ENCODE assay signal across 8 mouse cellular contexts in the genomic region with DNA sequence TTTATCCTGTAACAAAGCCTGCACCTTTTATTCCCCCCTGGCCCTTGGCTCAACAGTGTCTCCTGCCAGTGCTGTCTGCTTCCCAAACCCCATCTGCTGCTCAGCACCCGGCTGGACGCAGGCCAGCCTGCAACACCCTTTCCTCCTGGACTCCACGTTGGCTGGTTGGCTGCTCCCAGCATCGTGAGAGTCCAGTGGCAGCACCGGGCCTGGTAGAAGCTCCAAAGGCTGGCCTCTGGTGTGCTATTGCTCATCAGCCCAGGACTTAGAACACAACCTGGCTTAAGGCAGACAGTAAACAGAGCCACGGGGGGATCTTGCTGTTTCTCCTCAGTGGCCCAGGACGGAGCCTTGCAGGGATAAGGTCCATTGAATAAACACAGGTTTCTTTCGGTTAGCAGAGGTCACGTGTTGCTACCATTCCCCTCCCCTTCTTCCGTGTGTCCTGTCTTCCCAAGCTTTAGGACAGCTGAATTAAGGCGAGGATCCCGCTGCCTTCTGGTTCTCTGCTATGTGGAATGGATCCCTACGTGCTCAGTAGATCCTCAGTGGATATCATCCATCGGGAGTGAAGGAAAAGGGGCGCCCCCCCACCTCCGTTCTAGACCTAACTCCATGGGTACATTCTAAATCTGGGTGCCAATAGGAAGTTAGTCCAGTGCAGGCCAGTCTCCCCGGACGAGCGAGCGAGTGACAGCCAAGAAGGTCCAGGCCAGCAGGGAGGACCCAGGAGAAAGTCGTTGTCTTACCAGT. TPM values are rescaled to one million over a fixed set of nuclear protein-coding genes. Genes with fewer than 3 reads are reported as not detected.
DNase-seq lines count a peak whose midpoint lies in the region; ATAC-seq and TF ChIP-seq lines count a peak whose summit lies in the region.

No protein-coding gene starts in this region.

- DNase-seq in left cerebral cortex, adult 2 months (ENCODE audit: extremely low spot score in 1 of 2, low spot score in 2 of 2) = no peak
- DNase-seq in left cerebral cortex, adult 11 months (ENCODE audit: low spot score) = no peak
- DNase-seq in fibroblast of lung, adult 2 months (ENCODE audit: low read depth) = peak; percentile 65
- DNase-seq in hindbrain, embryonic 14.5 days (ENCODE audit: low spot score) = no peak
- peak; percentile 57 for DNase-seq in lung, embryonic 14.5 days
- DNase-seq in urinary bladder, postnatal 10 days (ENCODE audit: low spot score) = no peak
- DNase-seq in spleen, postnatal 4 days (ENCODE audit: low spot score in 2 of 2) = no peak
- DNase-seq in layer of hippocampus, adult 18-20 months (ENCODE audit: low spot score in 2 of 2) = no peak

- ATAC-seq in hindbrain, embryonic 14.5 days (ENCODE audit: low FRiP score) = no peak
- 0 out of 2 replicates have a peak, but pooled peaks have one; percentile 29 for ATAC-seq in lung, embryonic 14.5 days (ENCODE audit: insufficient read depth)

- H3K4me3 ChIP-seq in left cerebral cortex, adult 2 months = no peak overlapping the region
- H3K4me3 ChIP-seq in hindbrain, embryonic 14.5 days (replicated peaks; ENCODE audit: low read length) = no peak overlapping the region
- no peak overlapping the region for H3K4me3 ChIP-seq in lung, embryonic 14.5 days (ENCODE audit: low read depth, low read length)

- peaks cover 19% of the 10 kb centered on the region for H3K36me3 ChIP-seq in hindbrain, embryonic 14.5 days (replicated peaks; ENCODE audit: control insufficient read depth, insufficient read depth)
- H3K36me3 ChIP-seq in lung, embryonic 14.5 days (ENCODE audit: insufficient read depth) = peaks cover 27% of the 10 kb centered on the region

- no peak overlapping the region for H3K4me2 ChIP-seq in hindbrain, embryonic 14.5 days (replicated peaks)
- H3K4me2 ChIP-seq in lung, embryonic 14.5 days = peak overlapping the region; percentile 22; the same call in 1 of the 2 replicates

- WGBS in hindbrain, embryonic 14.5 days = 52% methylated on average over 21 of the region's 21 CpGs
- 37% methylated on average over 21 of the region's 21 CpGs for WGBS in lung, embryonic 14.5 days

- no peaks in the 10 kb centered on the region for H3K27me3 ChIP-seq in hindbrain, embryonic 14.5 days (ENCODE audit: control insufficient read depth, insufficient read depth, low read length)
- H3K27me3 ChIP-seq in lung, embryonic 14.5 days (ENCODE audit: insufficient read depth, low read length) = no peaks in the 10 kb centered on the region

- intact Hi-C loops in left cerebral cortex, adult 2 months (cut with DNase I) = no loop called here

- no peak for TF ChIP-seq CTCF in left cerebral cortex, adult 2 months (IDR thresholded peaks at IDR 0.05)
- no peak for TF ChIP-seq CTCF in lung, embryonic 14.5 days (IDR thresholded peaks at IDR 0.05; ENCODE audit: low read depth)

- peaks cover 31% of the 10 kb centered on the region for H3K4me1 ChIP-seq in hindbrain, embryonic 14.5 days (replicated peaks; ENCODE audit: control insufficient read depth, insufficient read depth, low read length)
- peaks cover 12% of the 10 kb centered on the region for H3K4me1 ChIP-seq in lung, embryonic 14.5 days (ENCODE audit: insufficient read depth)

- H3K9me3 ChIP-seq in hindbrain, embryonic 14.5 days (ENCODE audit: control insufficient read depth, low read length) = no peaks in the 10 kb centered on the region
- H3K9me3 ChIP-seq in lung, embryonic 14.5 days (ENCODE audit: low read depth, low read length) = no peaks in the 10 kb centered on the region

- H3K27ac ChIP-seq in left cerebral cortex, adult 2 months = peak overlapping the region; percentile 67
- peak overlapping the region; percentile 75; the same call in 1 of the 2 replicates for H3K27ac ChIP-seq in hindbrain, embryonic 14.5 days
- peak overlapping the region; percentile 14; the same call in 1 of the 2 replicates for H3K27ac ChIP-seq in lung, embryonic 14.5 days (ENCODE audit: low read depth)

- peak overlapping the region; percentile 5; the same call in 1 of the 2 replicates for H3K9ac ChIP-seq in hindbrain, embryonic 14.5 days
- no peak overlapping the region for H3K9ac ChIP-seq in lung, embryonic 14.5 days

RNA-seq across cellular contexts. Expression of gene Hdac7, which starts 30.7 kb away (rescaled TPM):
- 10 to 100 TPM; 38.4 to 41.6 TPM for total RNA-seq in left cerebral cortex, adult 2 months (2021)
- polyA plus RNA-seq in hindbrain, embryonic 14.5 days (2014; fragmentation: Nextera tagmentation; extraction: Ambion mirVana) = 23.7 and 28.0 TPM in 2 replicates
- 43.8 and 51.2 TPM in 2 replicates for polyA plus RNA-seq in lung, embryonic 14.5 days (2014; fragmentation: Nextera tagmentation; extraction: Ambion mirVana)
- 10 to 100 TPM; 17.9 to 20.7 TPM for total RNA-seq in layer of hippocampus, adult 18-20 months (2021)

RNA-seq across cellular contexts. Expression of gene Slc48a1, which starts 35.3 kb away (rescaled TPM):
- total RNA-seq in left cerebral cortex, adult 2 months (2021) = 100 to 1,000 TPM; 157 to 161 TPM
- 92.6 and 101 TPM in 2 replicates for polyA plus RNA-seq in hindbrain, embryonic 14.5 days (2014; fragmentation: Nextera tagmentation; extraction: Ambion mirVana)
- polyA plus RNA-seq in lung, embryonic 14.5 days (2014; fragmentation: Nextera tagmentation; extraction: Ambion mirVana) = 25.3 and 32.7 TPM in 2 replicates
- total RNA-seq in layer of hippocampus, adult 18-20 months (2021) = 100 to 1,000 TPM; 138 to 140 TPM

RNA-seq across cellular contexts. Expression of gene Rapgef3, which starts 45.9 kb away (rescaled TPM):
- total RNA-seq in left cerebral cortex, adult 2 months (2021) = 10 to 100 TPM; 46.5 to 50.4 TPM
- 7.3 and 9.6 TPM in 2 replicates for polyA plus RNA-seq in hindbrain, embryonic 14.5 days (2014; fragmentation: Nextera tagmentation; extraction: Ambion mirVana)
- 14.3 and 17.5 TPM in 2 replicates for polyA plus RNA-seq in lung, embryonic 14.5 days (2014; fragmentation: Nextera tagmentation; extraction: Ambion mirVana)
- 10 to 100 TPM; 50.0 to 52.0 TPM for total RNA-seq in layer of hippocampus, adult 18-20 months (2021)

Comparison
In these comparisons a context has a peak if more than half of its experiments do, and no peak if none do; other contexts are left out.
1. DNase-seq: peak in fibroblast of lung, adult 2 months (single experiment) and lung, embryonic 14.5 days (single experiment); none in left cerebral cortex, adult 2 months (0 of 2), left cerebral cortex, adult 11 months (single experiment), hindbrain, embryonic 14.5 days (single experiment), urinary bladder, postnatal 10 days (single experiment), spleen, postnatal 4 days (0 of 2) and layer of hippocampus, adult 18-20 months (0 of 2).
2. H3K27ac ChIP-seq: peak in every context shown above with its lines; median percentile 75 in hindbrain, embryonic 14.5 days; 67 in left cerebral cortex, adult 2 months; 14 in lung, embryonic 14.5 days.